Mouse (Mus musculus) spleen, adult 2 months (tissue): ENCODE data around the gene Fras1.

Source experiments
- CTCF ChIP-seq: fragments of 200-500 bp; IDR thresholded peaks from 2 replicates; pipeline ENCODE4 v1.5.1; 2011; ENCODE audit warnings: mild to moderate bottlenecking, inconsistent platforms; ENCODE audit not compliant: insufficient read depth, insufficient read length, insufficient replicate concordance; ENCODE audit errors: extremely low read depth
- POLR2A ChIP-seq: fragments of 200-500 bp; IDR thresholded peaks from 2 replicates; pipeline ENCODE4 v1.6.1; 2011; ENCODE audit warnings: low read depth, low read length, inconsistent platforms

DNA sequence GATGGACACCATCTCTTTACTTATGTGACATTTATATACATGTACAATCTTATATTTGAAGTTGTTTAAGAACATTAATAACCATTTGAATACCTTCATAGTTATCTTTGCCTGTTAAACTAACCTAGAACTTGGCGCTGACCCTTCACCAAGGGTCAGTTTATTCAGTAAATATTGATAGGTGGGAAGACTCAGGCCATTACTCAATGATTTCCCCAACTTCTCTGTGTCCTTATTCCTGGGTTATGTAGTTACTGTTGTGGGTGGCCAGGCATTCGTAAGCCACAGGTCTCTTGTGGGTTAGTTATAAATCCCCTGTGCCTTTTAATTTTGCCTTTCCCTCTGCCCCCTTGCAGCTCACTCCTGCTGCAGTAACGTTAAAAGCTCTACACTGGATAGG, 162.8 kb downstream of the Fras1 start:
- TF ChIP-seq CTCF: no peak
- TF ChIP-seq POLR2A: no peak
